Mouse (Mus musculus): ENCODE results near the gene Gapvd1. TPM values are rescaled to one million over a fixed set of nuclear protein-coding genes. Genes with fewer than 3 reads are reported as not detected.

Gapvd1 gene
- polyA plus RNA-seq, 1 experiment from 2014 or later, result 105 TPM

GRCm38 (mm10) chr2:34684076-34684870 lies 70.8 kb downstream of the Gapvd1 start:
- no peaks in the 10 kb centered on the region for H3K9me3 ChIP-seq (replicated peaks)
- ATAC-seq (ENCODE audit: low FRiP score), result no peak
- no peak overlapping the region for H3K27ac ChIP-seq (replicated peaks)

GRCm38 (mm10) chr2:34677976-34678375 lies 77.1 kb downstream of the Gapvd1 start:
- Histone ChIP-seq H3K4me2 (no peak overlapping the region), H3K27me3 (replicated peaks) (no peaks in the 10 kb centered on the region), H3K9me3 (replicated peaks) (no peaks in the 10 kb centered on the region), H3K4me1 (no peaks in the 10 kb centered on the region), H3K27ac (replicated peaks) (no peak overlapping the region), H3K36me3 (peaks cover 55% of the 10 kb centered on the region), H3K9ac (replicated peaks) (no peak overlapping the region), H3K4me3 (replicated peaks) (no peak overlapping the region)
- ATAC-seq (ENCODE audit: low FRiP score), result no peak
- WGBS, result 90% methylated on average over 4 of the region's 4 CpGs

More at GRCm38 (mm10) chr2:34684076-34684870, 70.8 kb downstream of the Gapvd1 start:
- no peak overlapping the region for H3K4me2 ChIP-seq
- peaks cover 66% of the 10 kb centered on the region for H3K36me3 ChIP-seq
- WGBS, result 68% methylated on average over 9 of the region's 9 CpGs
- H3K9ac ChIP-seq (replicated peaks), result no peak overlapping the region
- no peaks in the 10 kb centered on the region for H3K27me3 ChIP-seq (replicated peaks)
- H3K4me3 ChIP-seq (replicated peaks), result no peak overlapping the region
- no peaks in the 10 kb centered on the region for H3K4me1 ChIP-seq

- WGBS, result 95% methylated on average over 8 of the region's 8 CpGs
- peaks cover 46% of the 10 kb centered on the region for H3K36me3 ChIP-seq
- no peaks in the 10 kb centered on the region for H3K27me3 ChIP-seq (replicated peaks)
- ATAC-seq (ENCODE audit: low FRiP score), result no peak
- H3K9ac ChIP-seq (replicated peaks), result no peak overlapping the region
- H3K4me2 ChIP-seq, result no peak overlapping the region
- H3K9me3 ChIP-seq (replicated peaks), result no peaks in the 10 kb centered on the region
- no peak overlapping the region for H3K4me3 ChIP-seq (replicated peaks)
- H3K4me1 ChIP-seq, result peaks cover 3% of the 10 kb centered on the region; the same call in 1 of the 2 replicates
- H3K27ac ChIP-seq (replicated peaks), result no peak overlapping the region
Observed at GRCm38 (mm10) chr2:34677061-34677460, 78.0 kb downstream of the Gapvd1 start.

GRCm38 (mm10) chr2:34673846-34674245 lies 81.2 kb downstream of the Gapvd1 start:
- Histone ChIP-seq H3K4me1 (peaks cover 17% of the 10 kb centered on the region), H3K9ac (replicated peaks) (no peak overlapping the region), H3K36me3 (peaks cover 35% of the 10 kb centered on the region), H3K4me2 (no peak overlapping the region), H3K4me3 (replicated peaks) (no peak overlapping the region), H3K9me3 (replicated peaks) (no peaks in the 10 kb centered on the region), H3K27ac (replicated peaks) (no peak overlapping the region), H3K27me3 (replicated peaks) (no peaks in the 10 kb centered on the region)
- no peak for ATAC-seq (ENCODE audit: low FRiP score)
- 88% methylated on average over 11 of the region's 11 CpGs for WGBS

GRCm38 (mm10) chr2:34671385-34672026 lies 83.5 kb downstream of the Gapvd1 start:
- Histone ChIP-seq H3K4me3 (replicated peaks) (peak overlapping the region; percentile 45), H3K36me3 (peaks cover 11% of the 10 kb centered on the region; the same call in 1 of the 2 replicates), H3K4me1 (peaks cover 34% of the 10 kb centered on the region), H3K27ac (replicated peaks) (peak overlapping the region; percentile 79), H3K27me3 (replicated peaks) (no peaks in the 10 kb centered on the region), H3K9ac (replicated peaks) (peak overlapping the region; percentile 66), H3K9me3 (replicated peaks) (no peaks in the 10 kb centered on the region), H3K4me2 (peak overlapping the region; percentile 83)
- 28% methylated on average over 31 of the region's 31 CpGs for WGBS
- peak; percentile 70 for ATAC-seq (ENCODE audit: low FRiP score)

- no peak overlapping the region for H3K9ac ChIP-seq (replicated peaks)
- H3K9me3 ChIP-seq (replicated peaks), result no peaks in the 10 kb centered on the region
- 81% methylated on average over 6 of the region's 6 CpGs for WGBS
- no peak overlapping the region for H3K4me2 ChIP-seq
- peaks cover 8% of the 10 kb centered on the region; the same call in 1 of the 2 replicates for H3K36me3 ChIP-seq
- H3K27me3 ChIP-seq (replicated peaks), result no peaks in the 10 kb centered on the region
- ATAC-seq (ENCODE audit: low FRiP score), result no peak
- peaks cover 40% of the 10 kb centered on the region for H3K4me1 ChIP-seq
- H3K27ac ChIP-seq (replicated peaks), result no peak overlapping the region
- H3K4me3 ChIP-seq (replicated peaks), result no peak overlapping the region
Observed at GRCm38 (mm10) chr2:34670470-34670869, 84.6 kb downstream of the Gapvd1 start.

- no peak overlapping the region for H3K4me2 ChIP-seq
- no peak overlapping the region for H3K27ac ChIP-seq (replicated peaks)
- WGBS, result 64% methylated on average over 8 of the region's 8 CpGs
- no peak overlapping the region for H3K9ac ChIP-seq (replicated peaks)
- H3K4me1 ChIP-seq, result peaks cover 45% of the 10 kb centered on the region
- H3K9me3 ChIP-seq (replicated peaks), result no peaks in the 10 kb centered on the region
- H3K27me3 ChIP-seq (replicated peaks), result no peaks in the 10 kb centered on the region
- H3K36me3 ChIP-seq, result no peaks in the 10 kb centered on the region
- ATAC-seq (ENCODE audit: low FRiP score), result no peak
- no peak overlapping the region for H3K4me3 ChIP-seq (replicated peaks)
Observed at GRCm38 (mm10) chr2:34669203-34669746, 85.8 kb downstream of the Gapvd1 start.

GRCm38 (mm10) chr2:34668440-34669191 lies 86.4 kb downstream of the Gapvd1 start:
- peak overlapping the region; percentile 24 for H3K27ac ChIP-seq (replicated peaks)
- no peaks in the 10 kb centered on the region for H3K27me3 ChIP-seq (replicated peaks)
- H3K9ac ChIP-seq (replicated peaks), result no peak overlapping the region
- H3K4me1 ChIP-seq, result peaks cover 45% of the 10 kb centered on the region
- H3K4me3 ChIP-seq (replicated peaks), result no peak overlapping the region
- ATAC-seq (ENCODE audit: low FRiP score), result no peak
- no peaks in the 10 kb centered on the region for H3K9me3 ChIP-seq (replicated peaks)
- no peaks in the 10 kb centered on the region for H3K36me3 ChIP-seq
- 32% methylated on average over 17 of the region's 17 CpGs for WGBS
- H3K4me2 ChIP-seq, result no peak overlapping the region; the same call in 1 of the 2 replicates

- no peak overlapping the region; the same call in 1 of the 2 replicates for H3K4me2 ChIP-seq
- no peak overlapping the region for H3K27ac ChIP-seq (replicated peaks)
- peaks cover 45% of the 10 kb centered on the region for H3K4me1 ChIP-seq
- no peak overlapping the region for H3K4me3 ChIP-seq (replicated peaks)
- H3K9me3 ChIP-seq (replicated peaks), result no peaks in the 10 kb centered on the region
- H3K9ac ChIP-seq (replicated peaks), result no peak overlapping the region
- WGBS, result 19% methylated on average over 10 of the region's 10 CpGs
- H3K36me3 ChIP-seq, result no peaks in the 10 kb centered on the region
- ATAC-seq (ENCODE audit: low FRiP score), result no peak
- H3K27me3 ChIP-seq (replicated peaks), result no peaks in the 10 kb centered on the region
Observed at GRCm38 (mm10) chr2:34667820-34668219, 87.2 kb downstream of the Gapvd1 start.

- Histone ChIP-seq H3K4me1 (peaks cover 28% of the 10 kb centered on the region), H3K9ac (replicated peaks) (no peak overlapping the region), H3K27me3 (replicated peaks) (0 out of 2 replicates have a peak, but pooled peaks cover 2% of the 10 kb centered on the region), H3K4me2 (no peak overlapping the region), H3K4me3 (replicated peaks) (no peak overlapping the region), H3K36me3 (no peaks in the 10 kb centered on the region), H3K9me3 (replicated peaks) (no peaks in the 10 kb centered on the region), H3K27ac (replicated peaks) (no peak overlapping the region)
- WGBS, result 42% methylated on average over 11 of the region's 11 CpGs
- no peak for ATAC-seq (ENCODE audit: low FRiP score)
Observed at GRCm38 (mm10) chr2:34647410-34647809, 107.6 kb downstream of the Gapvd1 start.

- Histone ChIP-seq H3K27me3 (replicated peaks) (0 out of 2 replicates have a peak, but pooled peaks cover 2% of the 10 kb centered on the region), H3K9me3 (replicated peaks) (no peaks in the 10 kb centered on the region), H3K4me3 (replicated peaks) (peak overlapping the region; percentile 32), H3K27ac (replicated peaks) (no peak overlapping the region), H3K36me3 (no peaks in the 10 kb centered on the region), H3K4me1 (peaks cover 28% of the 10 kb centered on the region), H3K9ac (replicated peaks) (no peak overlapping the region), H3K4me2 (peak overlapping the region; percentile 62)
- WGBS, result 13% methylated on average over 5 of the region's 5 CpGs
- no peak for ATAC-seq (ENCODE audit: low FRiP score)
Observed at GRCm38 (mm10) chr2:34646541-34646865, 108.5 kb downstream of the Gapvd1 start.

All from neural tube, embryonic 15.5 days (tissue).